Mouse (Mus musculus) stomach, postnatal 0 days (tissue): ENCODE measurements at regions not wholly inside any gene's neighbourhood (a gene's known extent, or its start where the extent isn't known, plus 50 kb on each side); places are given as distances from the start of the nearest gene placed in this dataset.

Source experiments
- CTCF ChIP-seq: IDR thresholded peaks from 2 replicates; pipeline ENCODE4 v1.5.1; 2016; ENCODE audit warnings: antibody characterized with exemption, low read depth, mild to moderate bottlenecking, moderate library complexity
- EP300 ChIP-seq: optimal IDR thresholded peaks from 2 replicates; pipeline ENCODE3; 2016; ENCODE audit warnings: antibody characterized with exemption

- no peak for TF ChIP-seq CTCF
- TF ChIP-seq EP300: no peak
These were observed 350.5 kb downstream of the Gm21750 start for GRCm38 (mm10) chr14:74011555-74011954.
